19 mouse cellular contexts compared by ENCODE assay signal in the genomic region with DNA sequence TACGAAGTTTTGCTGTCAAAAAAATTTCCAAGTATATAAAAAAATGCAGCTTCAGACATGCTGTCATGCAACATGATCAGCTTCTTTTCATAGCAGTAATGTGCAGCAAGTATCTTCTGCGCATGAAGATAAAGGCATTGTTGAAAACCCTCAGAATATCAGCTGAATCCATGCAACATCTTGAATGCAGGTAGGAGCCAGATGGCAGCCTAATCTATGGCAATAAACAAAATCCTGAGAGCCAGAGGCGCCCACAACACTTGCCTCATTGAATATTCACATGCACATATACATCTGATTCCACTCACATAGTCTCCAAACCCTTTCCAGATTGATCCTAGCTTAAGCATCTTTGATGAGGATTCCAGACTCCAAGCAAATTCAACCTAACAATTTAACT. TPM values are rescaled to one million over a fixed set of nuclear protein-coding genes. Genes with fewer than 3 reads are reported as not detected.
"Had no signal": no experiment of that assay in that cellular context is flagged by ENCODE, and none has a peak within 500 bp of the region (broad histone marks: within the 10 kb centered on the region; RNA-seq: fewer than 3 reads in every experiment).

No protein-coding gene starts in this region.

- DNase-seq: lung, adult 2 months; lung, postnatal 14 days; lung, postnatal 36 days; right cerebral cortex, postnatal 25 days; thymus, adult 2 months; thymus, postnatal 25 days; thymus, postnatal 4 days had no signal

- H3K27ac ChIP-seq: lung, embryonic 15.5 days; macrophage; midbrain, embryonic 13.5 days; midbrain, embryonic 15.5 days; neural tube, embryonic 12.5 days; stomach, embryonic 15.5 days; stomach, postnatal 0 days had no signal

- H3K4me3 ChIP-seq: lung, embryonic 15.5 days; megakaryocyte, embryonic 14.5 days; midbrain, embryonic 13.5 days; midbrain, embryonic 15.5 days; neural tube, embryonic 12.5 days; stomach, embryonic 15.5 days had no signal

- ATAC-seq: lung, postnatal 0 days; midbrain, embryonic 13.5 days; midbrain, embryonic 15.5 days had no signal

RNA-seq across cellular contexts. Expression of a gene that starts 24.2 kb away (rescaled TPM):
- total RNA-seq: megakaryocyte progenitor cell, adult 5-6 weeks; monocyte, adult 5-6 weeks; neutrophil, adult 5-6 weeks had no signal
- polyA plus RNA-seq: macrophage had no signal
